Mouse (Mus musculus) G1E (cell line): ENCODE measurements around the gene Prdm16.

ENCODE experiments used
- CTCF ChIP-seq: IDR thresholded peaks from 2 replicates; pipeline ENCODE4 v1.5.1; 2012; ENCODE audit warnings: low read depth, low read length, inconsistent platforms, mixed read lengths
- GATA1 ChIP-seq: IDR thresholded peaks from 2 replicates; pipeline ENCODE4 v1.6.1; 2012; ENCODE audit warnings: borderline replicate concordance, low read length, inconsistent platforms, mixed read lengths
- POLR2AphosphoS5 ChIP-seq: IDR thresholded peaks from 2 replicates; pipeline ENCODE4 v1.6.1; 2012; ENCODE audit warnings: low read depth, low read length, inconsistent platforms; ENCODE audit not compliant: insufficient replicate concordance
- TAL1 ChIP-seq: conservative IDR thresholded peaks from 2 replicates; pipeline ENCODE4 v1.6.1; 2012; ENCODE audit warnings: low read depth, low read length, inconsistent platforms, mixed read lengths

DNA sequence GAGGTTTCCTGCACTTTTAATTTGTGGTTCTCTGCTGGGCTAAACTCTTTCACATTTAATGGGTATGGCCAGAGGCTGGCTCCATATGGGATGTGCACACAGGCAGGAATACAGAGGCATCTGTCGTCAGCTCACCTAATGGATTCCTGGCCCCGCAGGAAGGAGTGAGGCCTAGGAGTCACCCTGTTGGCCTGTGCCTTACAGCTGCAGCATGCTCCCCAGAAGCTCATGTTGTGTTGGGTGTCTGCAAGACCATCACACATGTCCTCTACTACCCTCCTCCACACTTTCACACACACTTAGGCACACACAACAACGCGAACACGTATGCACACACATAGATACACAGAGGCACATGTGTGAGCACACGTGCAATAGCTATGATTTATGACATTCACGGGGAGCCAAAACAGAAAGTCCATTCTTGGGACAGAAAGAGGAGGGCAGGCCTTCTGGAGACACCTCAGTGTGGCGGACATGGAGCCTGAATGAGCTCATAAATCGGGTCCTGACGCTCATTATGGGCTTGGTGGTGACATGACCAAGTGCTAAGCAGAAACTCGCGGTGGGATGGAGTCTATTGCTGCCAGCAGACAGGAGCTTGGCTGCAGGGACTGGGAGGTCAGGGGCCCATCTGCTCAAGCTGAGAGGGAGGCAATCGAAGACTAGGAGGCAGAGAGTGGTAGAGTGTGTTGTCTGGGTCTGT is 265.0 kb downstream of the Prdm16 start:
- no peak for TF ChIP-seq GATA1
- no peak for TF ChIP-seq POLR2AphosphoS5
- TF ChIP-seq CTCF = no peak
- no peak for TF ChIP-seq TAL1
